Mouse (Mus musculus): ENCODE results near the gene Rnf220. TPM values are rescaled to one million over a fixed set of nuclear protein-coding genes. Genes with fewer than 3 reads are reported as not detected.

Rnf220 gene
- total and polyA plus RNA-seq, 2 experiments from 2014 or later, result 25.6 to 62.3 TPM

GRCm38 (mm10) chr4:117482103-117482502 is 14.7 kb downstream of the Rnf220 start:
- 75% methylated on average over 5 of the region's 5 CpGs for WGBS
- ATAC-seq (ENCODE audit: insufficient read depth, low read depth), result no peak
- peaks cover 21% of the 10 kb centered on the region for H3K27me3 ChIP-seq (ENCODE audit: control insufficient read depth, insufficient read depth, low read length)
- no peak overlapping the region for H3K27ac ChIP-seq (ENCODE audit: low read depth)
- H3K9me3 ChIP-seq (replicated peaks; ENCODE audit: control insufficient read depth, low read length), result no peaks in the 10 kb centered on the region
- no peak overlapping the region for H3K4me3 ChIP-seq (ENCODE audit: low read depth, low read length)
- H3K36me3 ChIP-seq (replicated peaks; ENCODE audit: control insufficient read depth, insufficient read depth, low read length), result no peaks in the 10 kb centered on the region
- 0 out of 2 replicates have a peak, but pooled peaks cover 8% of the 10 kb centered on the region for H3K4me1 ChIP-seq (ENCODE audit: control insufficient read depth, insufficient read depth)
- H3K4me2 ChIP-seq (ENCODE audit: low read depth, low read length), result no peak overlapping the region
- no peak overlapping the region for H3K9ac ChIP-seq (replicated peaks; ENCODE audit: low read depth, low read length)
- no peak for TF ChIP-seq CTCF (IDR thresholded peaks at IDR 0.05; ENCODE audit: low read depth)
- TF ChIP-seq EP300 (IDR thresholded peaks at IDR 0.05; ENCODE audit: low read depth), result no peak
- DNase-seq (ENCODE audit: low spot score), result no peak

GRCm38 (mm10) chr4:117480611-117481445 is 16.0 kb downstream of the Rnf220 start:
- no peaks in the 10 kb centered on the region for H3K36me3 ChIP-seq (replicated peaks; ENCODE audit: control insufficient read depth, insufficient read depth, low read length)
- TF ChIP-seq EP300 (IDR thresholded peaks at IDR 0.05; ENCODE audit: low read depth), result no peak
- TF ChIP-seq CTCF (IDR thresholded peaks at IDR 0.05; ENCODE audit: low read depth), result no peak
- H3K9me3 ChIP-seq (replicated peaks; ENCODE audit: control insufficient read depth, low read length), result no peaks in the 10 kb centered on the region
- H3K4me3 ChIP-seq (ENCODE audit: low read depth, low read length), result no peak overlapping the region
- DNase-seq (ENCODE audit: low spot score) (no peak), ATAC-seq (ENCODE audit: insufficient read depth, low read depth) (no peak)
- H3K27ac ChIP-seq (ENCODE audit: low read depth), result no peak overlapping the region
- 0 out of 2 replicates have a peak, but pooled peaks cover 8% of the 10 kb centered on the region for H3K4me1 ChIP-seq (ENCODE audit: control insufficient read depth, insufficient read depth)
- H3K4me2 ChIP-seq (ENCODE audit: low read depth, low read length), result no peak overlapping the region
- WGBS, result 62% methylated on average over 11 of the region's 11 CpGs
- no peak overlapping the region for H3K9ac ChIP-seq (replicated peaks; ENCODE audit: low read depth, low read length)
- peaks cover 18% of the 10 kb centered on the region for H3K27me3 ChIP-seq (ENCODE audit: control insufficient read depth, insufficient read depth, low read length)

GRCm38 (mm10) chr4:117479951-117480350 is 16.9 kb downstream of the Rnf220 start:
- WGBS, result 37% methylated on average over 6 of the region's 6 CpGs

GRCm38 (mm10) chr4:117478101-117478673 is 18.7 kb downstream of the Rnf220 start:
- Histone ChIP-seq H3K9me3 (replicated peaks; ENCODE audit: control insufficient read depth, low read length) (no peaks in the 10 kb centered on the region), H3K4me2 (ENCODE audit: low read depth, low read length) (no peak overlapping the region), H3K9ac (replicated peaks; ENCODE audit: low read depth, low read length) (no peak overlapping the region), H3K4me3 (ENCODE audit: low read depth, low read length) (no peak overlapping the region), H3K36me3 (replicated peaks; ENCODE audit: control insufficient read depth, insufficient read depth, low read length) (no peaks in the 10 kb centered on the region), H3K27me3 (ENCODE audit: control insufficient read depth, insufficient read depth, low read length) (peaks cover 25% of the 10 kb centered on the region), H3K4me1 (ENCODE audit: control insufficient read depth, insufficient read depth) (0 out of 2 replicates have a peak, but pooled peaks cover 2% of the 10 kb centered on the region), H3K27ac (ENCODE audit: low read depth) (no peak overlapping the region)
- DNase-seq (ENCODE audit: low spot score) (no peak), ATAC-seq (ENCODE audit: insufficient read depth, low read depth) (0 out of 2 replicates have a peak, but pooled peaks have one; percentile 20)
- WGBS, result 37% methylated on average over 15 of the region's 15 CpGs
- TF ChIP-seq CTCF (IDR thresholded peaks at IDR 0.05; ENCODE audit: low read depth) (no peak), EP300 (IDR thresholded peaks at IDR 0.05; ENCODE audit: low read depth) (no peak)

More at GRCm38 (mm10) chr4:117479951-117480350, 16.9 kb downstream of the Rnf220 start:
- no peak overlapping the region for H3K4me2 ChIP-seq (ENCODE audit: low read depth, low read length)
- H3K9me3 ChIP-seq (replicated peaks; ENCODE audit: control insufficient read depth, low read length), result no peaks in the 10 kb centered on the region
- H3K27me3 ChIP-seq (ENCODE audit: control insufficient read depth, insufficient read depth, low read length), result peaks cover 18% of the 10 kb centered on the region
- ATAC-seq (ENCODE audit: insufficient read depth, low read depth), result peak; percentile 19; the same call in 1 of the 2 replicates
- no peak overlapping the region for H3K4me3 ChIP-seq (ENCODE audit: low read depth, low read length)
- no peaks in the 10 kb centered on the region for H3K36me3 ChIP-seq (replicated peaks; ENCODE audit: control insufficient read depth, insufficient read depth, low read length)
- 0 out of 2 replicates have a peak, but pooled peaks cover 8% of the 10 kb centered on the region for H3K4me1 ChIP-seq (ENCODE audit: control insufficient read depth, insufficient read depth)
- no peak overlapping the region for H3K9ac ChIP-seq (replicated peaks; ENCODE audit: low read depth, low read length)
- no peak for DNase-seq (ENCODE audit: low spot score)
- no peak overlapping the region for H3K27ac ChIP-seq (ENCODE audit: low read depth)
- TF ChIP-seq CTCF (IDR thresholded peaks at IDR 0.05; ENCODE audit: low read depth) (no peak), EP300 (IDR thresholded peaks at IDR 0.05; ENCODE audit: low read depth) (no peak)

GRCm38 (mm10) chr4:117477401-117477800 is 19.5 kb downstream of the Rnf220 start:
- Histone ChIP-seq H3K27ac (ENCODE audit: low read depth) (no peak overlapping the region), H3K4me3 (ENCODE audit: low read depth, low read length) (no peak overlapping the region), H3K9me3 (replicated peaks; ENCODE audit: control insufficient read depth, low read length) (no peaks in the 10 kb centered on the region), H3K4me2 (ENCODE audit: low read depth, low read length) (no peak overlapping the region), H3K4me1 (ENCODE audit: control insufficient read depth, insufficient read depth) (0 out of 2 replicates have a peak, but pooled peaks cover 7% of the 10 kb centered on the region), H3K27me3 (ENCODE audit: control insufficient read depth, insufficient read depth, low read length) (peaks cover 25% of the 10 kb centered on the region), H3K9ac (replicated peaks; ENCODE audit: low read depth, low read length) (no peak overlapping the region), H3K36me3 (replicated peaks; ENCODE audit: control insufficient read depth, insufficient read depth, low read length) (no peaks in the 10 kb centered on the region)
- TF ChIP-seq CTCF (IDR thresholded peaks at IDR 0.05; ENCODE audit: low read depth) (no peak), EP300 (IDR thresholded peaks at IDR 0.05; ENCODE audit: low read depth) (no peak)
- ATAC-seq (ENCODE audit: insufficient read depth, low read depth) (no peak), DNase-seq (ENCODE audit: low spot score) (no peak)
- 62% methylated on average over 5 of the region's 5 CpGs for WGBS
